Mouse (Mus musculus): ENCODE measurements around the gene Fam76a. TPM values are rescaled to one million over a fixed set of nuclear protein-coding genes. Genes with fewer than 3 reads are reported as not detected.

Fam76a gene
- polyA plus RNA-seq, 1 experiment, result 16.4 TPM

DNA sequence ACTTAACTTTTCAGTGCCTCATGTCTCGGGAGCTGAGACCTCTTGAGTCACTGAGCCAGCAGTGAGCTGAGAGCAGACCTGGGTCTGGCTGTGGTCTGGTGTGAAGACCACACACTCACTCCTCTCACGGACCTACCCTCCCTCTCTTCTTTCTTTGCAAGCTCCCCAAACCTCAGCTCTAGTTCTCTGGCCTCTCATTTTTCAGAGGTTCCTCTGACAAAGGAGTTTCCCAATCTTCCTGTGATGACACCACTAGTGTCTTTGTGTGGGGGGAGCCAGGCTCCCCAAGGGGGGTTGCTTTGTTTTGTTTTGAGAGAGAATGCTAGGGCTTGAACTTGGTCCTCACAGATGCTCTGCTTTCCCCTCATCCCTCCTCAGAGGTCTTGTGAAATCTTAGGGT lies 28.6 kb upstream of the Fam76a start:
- TF ChIP-seq GATA1 (IDR thresholded peaks at IDR 0.05; ENCODE audit: low read length), result no peak

DNA sequence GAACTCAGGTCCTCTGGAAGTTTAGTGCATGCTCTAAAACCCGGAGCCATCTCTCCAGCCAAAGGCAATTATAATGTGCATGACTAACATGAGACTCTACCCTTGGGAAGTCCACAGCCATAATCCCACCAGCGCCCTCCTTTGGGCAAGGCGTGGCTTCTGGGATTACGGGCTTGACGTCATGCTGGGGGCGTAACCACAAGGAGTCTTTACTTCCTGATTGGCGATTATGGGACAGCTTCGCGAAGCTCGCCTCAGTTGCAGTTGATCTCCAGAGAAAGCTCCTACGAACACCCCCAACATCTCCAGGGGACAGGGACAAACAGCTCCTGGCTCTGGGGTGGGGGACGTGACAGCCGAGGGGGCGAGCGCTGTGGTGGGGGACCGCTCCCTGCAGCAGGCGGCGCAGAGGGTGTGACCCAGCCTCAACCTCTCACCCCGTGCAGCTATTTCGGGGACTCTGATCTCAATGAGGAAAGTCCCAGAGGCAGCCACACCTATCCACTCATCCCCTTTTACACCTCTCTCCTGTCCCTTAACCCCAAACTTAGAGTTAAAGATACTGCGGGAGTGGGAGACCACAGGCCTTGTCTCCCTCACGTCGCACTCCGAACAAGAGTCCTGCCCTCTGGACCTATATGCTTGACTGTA lies 27.6 kb upstream of the Fam76a start:
- no peak for TF ChIP-seq GATA1 (IDR thresholded peaks at IDR 0.05; ENCODE audit: low read length)

DNA sequence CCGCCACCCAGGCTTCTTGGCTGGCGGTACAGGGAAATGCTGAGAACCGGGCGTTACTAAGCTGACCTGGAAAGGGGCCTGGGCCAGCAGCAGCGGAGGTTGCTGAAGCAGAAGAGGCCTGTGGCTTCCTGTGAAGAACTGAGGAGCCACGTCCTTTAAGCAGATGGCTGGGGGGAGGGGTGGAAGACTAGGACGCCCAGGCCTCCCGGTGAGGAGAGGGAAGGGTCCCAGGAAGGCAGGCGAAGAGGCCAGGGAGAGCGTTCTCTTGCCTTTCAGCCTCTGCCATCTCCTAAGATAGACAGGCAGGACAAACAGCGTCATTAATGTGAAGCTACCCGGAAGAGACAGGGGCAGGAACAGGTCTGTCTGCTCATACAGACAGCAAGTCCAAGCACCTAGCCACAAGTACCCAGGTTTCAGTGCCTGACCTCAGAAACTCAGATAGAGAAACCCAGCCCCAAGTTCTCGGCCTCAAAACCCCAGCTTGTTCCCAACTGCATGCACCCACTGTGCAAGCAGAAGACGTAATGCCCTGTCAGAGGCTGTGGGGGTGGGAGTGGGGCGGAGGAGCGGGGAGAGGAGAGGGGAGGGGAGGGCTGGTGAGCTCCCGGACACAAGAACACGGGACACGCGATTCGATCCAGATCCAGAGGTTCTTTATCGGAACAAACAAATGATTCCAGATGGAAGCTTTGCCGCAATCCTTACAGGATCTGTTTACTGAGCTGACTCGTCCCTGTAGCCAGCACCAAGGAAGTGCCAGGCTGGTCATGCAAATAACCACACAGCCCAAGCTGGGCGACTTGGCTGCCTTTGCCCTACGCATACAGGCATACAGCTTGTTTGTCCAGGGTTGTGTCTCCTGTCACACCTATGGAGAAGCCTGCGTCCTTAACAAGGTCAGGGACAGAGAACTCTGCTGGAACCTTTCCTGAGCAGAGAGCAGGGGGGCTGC lies 24.0 kb upstream of the Fam76a start:
- no peak for TF ChIP-seq GATA1 (IDR thresholded peaks at IDR 0.05; ENCODE audit: low read length)

DNA sequence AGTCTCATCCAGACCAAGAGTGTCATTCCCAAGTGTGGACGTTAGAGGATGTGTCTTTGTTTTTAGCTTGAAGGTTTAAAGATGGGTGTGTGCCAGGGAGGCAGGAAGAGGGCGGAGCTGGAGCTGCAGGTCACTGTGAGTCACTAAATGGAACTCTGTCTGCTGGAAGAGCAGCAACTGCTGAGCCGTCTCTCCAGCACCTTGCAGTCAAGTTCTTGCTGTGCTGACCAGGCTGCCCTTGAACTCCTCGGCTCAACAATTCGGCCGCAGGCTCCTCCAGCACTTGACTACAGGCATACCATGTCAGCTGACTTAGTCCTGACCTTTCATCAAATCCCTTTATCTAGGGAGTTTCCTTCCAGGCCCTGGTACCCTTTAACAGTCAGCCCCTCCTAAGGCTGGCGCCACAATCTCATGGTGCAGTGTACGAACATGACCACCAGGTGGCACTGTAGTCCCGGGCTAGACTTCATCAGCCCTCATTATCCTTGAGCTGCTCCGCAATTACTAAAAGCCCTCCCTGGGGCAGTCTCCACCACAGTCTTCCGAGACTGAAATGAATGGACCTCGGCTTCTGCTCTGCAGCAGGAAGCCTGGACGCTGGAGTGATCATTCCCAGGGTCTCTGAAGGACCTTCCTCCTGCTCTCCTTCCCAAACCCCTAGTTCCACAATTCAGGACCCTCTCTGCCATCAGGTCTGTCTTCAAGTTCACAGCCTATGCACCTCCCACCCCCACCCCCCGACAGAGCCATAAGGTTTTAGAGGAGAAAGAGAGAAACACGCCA lies 23.1 kb upstream of the Fam76a start:
- TF ChIP-seq GATA1 (IDR thresholded peaks at IDR 0.05; ENCODE audit: low read length), result no peak

DNA sequence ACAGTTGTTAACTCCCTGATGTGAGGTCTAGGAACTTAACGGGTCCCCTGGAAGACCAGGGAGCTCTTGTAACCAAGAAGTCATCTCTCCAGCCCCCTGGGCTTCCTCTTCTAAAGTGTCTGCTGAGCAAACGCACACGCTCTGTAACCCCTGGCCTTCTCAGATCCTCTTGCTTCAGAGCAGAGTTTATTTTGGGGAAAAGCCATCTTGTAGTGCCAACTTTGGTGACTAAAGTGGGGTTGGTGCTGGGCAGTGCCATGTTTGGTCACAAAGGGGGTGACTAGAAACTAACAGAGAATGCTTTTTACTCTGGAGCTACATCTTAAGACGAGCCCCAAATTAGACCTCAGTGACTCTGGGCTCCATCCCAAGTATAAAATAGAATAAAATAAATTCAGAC lies 22.4 kb upstream of the Fam76a start:
- no peak for TF ChIP-seq GATA1 (IDR thresholded peaks at IDR 0.05; ENCODE audit: low read length)

DNA sequence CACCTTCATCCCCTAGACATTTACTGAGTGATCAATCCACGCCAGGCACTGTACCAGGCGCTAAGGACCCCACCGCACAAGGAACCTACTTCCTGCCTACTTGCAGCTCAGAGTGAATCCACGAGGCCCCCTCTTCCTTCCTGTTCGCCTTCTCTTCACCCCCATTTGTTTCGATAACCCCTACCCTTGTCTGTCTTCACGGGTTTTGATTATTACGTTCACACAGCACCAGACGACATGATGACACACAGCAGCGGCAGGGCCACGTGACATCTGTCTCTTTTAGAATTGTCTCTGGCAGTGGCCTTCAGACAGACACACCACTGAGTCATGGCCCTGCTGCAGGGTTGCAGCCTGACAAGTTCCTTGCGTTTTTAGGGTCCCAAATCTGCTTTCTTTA lies 21.7 kb upstream of the Fam76a start:
- no peak for TF ChIP-seq GATA1 (IDR thresholded peaks at IDR 0.05; ENCODE audit: low read length)

DNA sequence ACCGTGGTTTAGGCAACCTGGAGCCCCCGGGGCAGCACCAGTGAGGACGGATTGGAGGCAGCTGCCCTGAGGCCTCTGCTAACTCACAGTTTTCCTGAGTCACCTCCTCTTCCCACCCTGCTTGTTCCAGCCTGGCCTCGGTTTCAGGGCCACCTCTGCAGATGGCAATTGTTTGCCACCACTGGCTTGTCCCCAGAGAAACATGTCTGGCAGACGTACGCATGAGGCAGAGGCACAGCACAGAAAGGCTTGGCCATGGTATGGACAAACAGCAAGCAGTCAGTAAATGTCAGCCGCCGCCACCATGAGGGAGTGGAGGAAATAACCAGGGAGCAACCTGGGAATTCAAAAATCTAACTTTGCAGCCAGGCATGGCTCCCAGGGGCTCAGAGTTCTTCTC lies 20.7 kb upstream of the Fam76a start:
- TF ChIP-seq GATA1 (IDR thresholded peaks at IDR 0.05; ENCODE audit: low read length), result no peak

DNA sequence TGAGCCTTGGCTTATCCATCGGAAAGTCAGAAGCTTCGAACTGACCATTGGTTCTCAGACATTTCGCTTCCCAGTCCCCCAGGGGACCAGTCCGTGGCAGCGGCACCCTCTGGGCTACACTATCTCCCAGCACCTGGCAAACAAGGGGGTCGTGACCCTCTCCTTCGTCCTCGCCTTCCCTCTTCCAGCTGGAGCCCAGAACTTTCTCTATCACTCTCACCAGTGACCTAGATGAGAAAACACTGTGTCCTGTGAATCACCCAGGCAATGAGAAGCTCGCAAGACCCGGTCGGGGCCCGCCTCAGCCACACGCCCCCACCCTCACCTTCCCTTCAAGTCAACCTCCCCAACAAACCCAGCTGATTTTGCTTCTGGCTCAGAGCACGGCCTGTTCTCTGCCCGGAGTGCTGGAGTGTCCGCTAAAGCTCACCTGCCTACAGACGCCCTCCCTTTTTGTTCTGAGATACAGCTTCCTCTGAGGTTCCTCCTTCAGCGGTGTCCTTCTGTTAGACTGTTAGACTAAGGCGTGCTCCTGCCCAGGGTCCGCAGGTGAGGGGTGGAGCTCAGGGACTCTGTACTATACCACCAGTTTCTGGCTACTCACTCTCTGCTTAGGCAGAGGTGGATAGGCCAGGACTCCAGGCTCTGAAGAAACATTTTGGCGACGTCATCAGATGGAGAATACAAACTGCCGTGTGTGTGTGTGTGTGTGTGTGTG lies 18.8 kb upstream of the Fam76a start:
- no peak for TF ChIP-seq GATA1 (IDR thresholded peaks at IDR 0.05; ENCODE audit: low read length)

DNA sequence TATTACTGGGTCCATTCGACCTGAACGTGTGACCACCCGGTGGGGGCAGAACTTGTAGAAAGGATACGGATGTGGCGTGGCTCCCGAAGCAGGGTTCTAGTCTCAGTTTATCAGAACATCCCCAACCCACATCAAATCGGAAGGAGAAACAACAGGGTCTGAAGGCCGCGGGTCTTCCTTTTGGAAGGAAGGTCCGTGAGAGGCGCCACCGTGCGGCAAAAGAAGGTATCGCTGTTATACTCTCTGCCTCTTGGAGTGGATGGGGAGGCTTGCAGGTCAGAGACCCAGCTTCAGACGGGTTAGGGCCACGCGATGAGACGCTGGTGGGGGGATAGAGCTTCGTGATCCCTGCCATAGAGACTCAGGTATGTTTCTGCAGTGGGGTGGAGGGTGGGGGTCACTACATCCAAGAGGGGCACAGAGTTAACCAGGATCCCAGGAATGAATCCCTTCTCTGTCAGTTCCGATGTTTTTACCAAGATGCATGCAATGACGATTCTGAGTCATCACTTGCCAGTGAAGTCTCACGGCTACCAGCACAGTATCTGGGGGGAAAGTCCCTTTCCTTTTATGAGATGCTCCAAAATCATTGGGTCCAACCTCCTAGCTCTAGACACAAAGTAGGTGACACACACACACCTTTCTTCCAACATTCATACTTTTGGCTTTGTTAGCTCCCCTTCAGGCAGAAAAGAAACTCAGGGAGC lies 17.2 kb upstream of the Fam76a start:
- no peak for TF ChIP-seq GATA1 (IDR thresholded peaks at IDR 0.05; ENCODE audit: low read length)

DNA sequence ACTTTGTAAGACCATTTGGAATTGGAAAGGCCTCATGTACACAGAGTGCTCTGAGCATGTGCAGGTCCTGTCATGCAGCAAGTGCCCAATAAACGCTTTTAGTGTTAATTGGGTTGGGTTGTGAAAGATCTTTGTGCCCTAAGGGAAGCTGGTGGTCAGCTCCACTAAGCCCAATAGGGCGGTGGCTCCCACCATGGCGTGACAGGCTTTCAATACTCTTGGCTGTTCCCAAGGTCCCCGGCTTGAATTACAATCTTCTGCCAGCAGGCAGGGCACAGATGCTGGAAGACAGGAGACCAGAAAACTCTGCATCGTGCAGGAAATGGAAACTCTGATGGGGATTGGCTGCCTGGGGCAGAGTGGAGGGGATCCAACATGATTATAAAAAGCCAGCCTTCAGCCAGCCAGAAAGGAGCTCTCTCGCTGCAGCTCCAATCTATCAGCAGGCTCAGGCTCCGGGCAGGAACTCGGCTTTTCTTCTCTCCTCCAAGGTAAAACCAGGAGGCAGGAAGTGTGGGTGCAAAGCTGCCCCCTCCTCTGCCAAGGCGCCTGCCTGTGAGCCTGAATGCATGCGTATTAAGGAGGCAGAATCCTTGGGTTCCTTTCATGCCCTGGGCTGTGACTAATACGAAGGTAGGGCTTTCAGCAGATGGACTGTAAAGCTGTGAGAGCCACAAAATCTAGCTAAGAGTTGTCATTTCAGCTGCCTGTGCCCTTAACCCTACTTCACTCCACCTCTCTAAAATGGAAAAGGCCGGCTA lies 16.0 kb upstream of the Fam76a start:
- no peak for TF ChIP-seq GATA1 (IDR thresholded peaks at IDR 0.05; ENCODE audit: low read length)

DNA sequence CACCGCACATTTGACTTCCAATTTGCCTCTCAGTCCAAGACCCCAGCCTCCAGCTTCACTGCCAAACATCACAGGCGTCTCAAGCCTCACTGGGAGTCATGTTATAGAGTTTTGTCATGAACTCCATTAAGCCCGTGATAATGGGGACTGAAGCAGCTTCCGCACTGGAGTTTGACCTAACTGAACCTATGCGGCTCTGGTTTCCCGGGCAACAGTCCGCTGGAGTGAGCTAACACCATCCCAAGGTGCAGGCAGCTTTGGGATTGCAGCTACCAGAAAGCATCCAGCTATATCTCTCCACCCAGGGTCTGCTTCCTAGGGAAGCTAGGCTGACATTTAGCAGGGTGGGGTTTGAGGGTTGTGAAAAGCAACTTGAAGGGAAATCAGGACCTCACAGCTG lies 12.3 kb upstream of the Fam76a start:
- TF ChIP-seq GATA1 (IDR thresholded peaks at IDR 0.05; ENCODE audit: low read length), result no peak

DNA sequence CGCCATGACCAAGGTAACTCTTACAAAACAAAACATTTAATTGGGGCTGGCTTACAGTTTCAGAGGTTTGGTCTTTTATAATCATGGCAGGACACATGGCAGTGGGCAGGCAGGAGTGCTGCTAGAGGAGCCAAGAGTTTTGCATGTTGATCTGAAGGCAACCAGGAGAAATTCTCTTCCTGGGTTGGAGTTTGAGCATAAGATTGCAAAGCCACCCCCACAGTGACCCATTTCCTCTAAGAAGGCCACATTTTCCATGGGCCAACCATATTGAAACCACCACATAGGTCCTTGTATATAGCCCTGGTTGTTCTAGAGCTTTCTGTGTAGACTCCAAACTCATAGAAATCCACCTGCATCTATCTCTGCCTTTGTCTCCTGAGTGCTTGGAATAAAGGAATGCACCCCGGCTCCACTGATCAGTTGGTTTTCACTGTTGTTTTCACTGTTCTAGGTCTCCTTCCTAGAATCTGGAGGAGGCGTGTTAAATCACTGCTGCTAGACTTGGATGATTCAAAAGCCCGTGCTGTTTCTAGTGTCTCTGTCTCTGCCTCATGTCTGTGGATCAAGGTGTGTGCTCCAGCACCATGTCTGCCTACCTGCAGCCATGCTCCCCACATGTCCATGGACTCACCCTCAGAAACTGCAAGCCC lies 10.5 kb upstream of the Fam76a start:
- no peak for TF ChIP-seq GATA1 (IDR thresholded peaks at IDR 0.05; ENCODE audit: low read length)

DNA sequence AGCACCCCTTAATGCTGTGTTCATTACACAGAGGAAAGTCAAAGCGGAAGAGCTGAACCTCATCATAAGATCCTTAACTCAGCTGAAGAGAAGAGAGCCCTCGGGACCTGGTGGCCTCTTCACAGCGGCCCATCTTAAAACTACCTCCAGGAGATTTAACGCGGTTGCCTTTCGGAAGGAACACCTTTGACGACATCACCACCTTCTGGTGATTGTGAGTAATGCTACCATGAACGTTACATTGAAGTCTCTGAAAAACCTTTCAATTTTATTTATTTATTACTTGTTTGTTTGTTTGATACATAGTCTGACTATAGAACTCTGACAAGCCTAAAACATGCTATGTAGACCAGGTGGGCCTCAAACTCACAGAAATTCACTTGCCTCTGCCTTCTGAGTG lies 8.4 kb upstream of the Fam76a start:
- no peak for TF ChIP-seq GATA1 (IDR thresholded peaks at IDR 0.05; ENCODE audit: low read length)
